10 mouse cellular contexts compared by ENCODE assay signal in the genomic region with DNA sequence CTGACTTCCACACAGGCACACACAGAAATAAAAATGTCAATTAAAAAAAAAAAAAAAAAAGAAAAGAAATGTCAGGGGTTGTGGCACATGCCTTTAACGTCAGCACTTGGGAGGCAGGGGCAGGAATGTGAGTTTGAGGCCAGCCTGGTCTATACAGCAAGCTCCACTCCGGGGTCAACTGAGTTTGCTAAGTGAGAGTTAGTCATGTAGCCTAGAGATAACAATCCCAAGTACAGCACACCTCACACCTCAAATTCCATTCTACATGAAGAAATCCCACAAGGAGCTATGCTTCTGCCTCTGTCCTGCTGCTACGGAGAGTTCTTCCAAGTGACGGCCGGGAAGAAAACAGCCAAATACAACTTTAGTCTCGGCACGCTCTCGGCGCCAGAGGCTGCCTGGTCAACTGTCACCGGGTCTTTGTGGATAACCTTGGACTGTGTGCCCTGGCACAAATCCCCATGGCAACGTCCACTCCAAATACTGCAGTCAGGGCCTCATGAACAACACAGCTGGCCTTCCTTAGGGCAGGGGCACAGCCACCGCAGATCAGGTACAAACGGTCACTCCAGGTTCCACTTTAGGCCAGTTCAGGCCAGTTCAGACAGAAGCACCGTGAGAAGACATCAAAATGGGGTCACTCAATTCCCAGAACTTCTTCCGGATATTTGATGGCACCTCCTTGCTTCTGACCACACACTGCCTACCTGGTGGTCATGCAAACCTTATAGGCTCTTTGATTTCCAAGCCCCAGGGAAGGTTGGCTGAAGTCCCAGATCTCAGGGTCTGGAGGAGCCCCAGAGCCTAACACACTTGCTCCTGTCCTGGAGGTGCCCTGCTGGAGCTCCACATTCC. TPM values are rescaled to one million over a fixed set of nuclear protein-coding genes. Genes with fewer than 3 reads are reported as not detected.
DNase-seq lines count a peak whose midpoint lies in the region; ATAC-seq and TF ChIP-seq lines count a peak whose summit lies in the region.
"Had no signal": no experiment of that assay in that cellular context is flagged by ENCODE, and none has a peak within 500 bp of the region (broad histone marks: within the 10 kb centered on the region; RNA-seq: fewer than 3 reads in every experiment).

No protein-coding gene starts in this region.

- H3K4me1 ChIP-seq in lung, postnatal 0 days (ENCODE audit: insufficient read depth, low read depth, low read length), result peaks cover 30% of the 10 kb centered on the region; the same call in 1 of the 2 replicates
- H3K4me1 ChIP-seq in forebrain, embryonic 14.5 days (ENCODE audit: control insufficient read depth, insufficient read depth, low read length), result peaks cover 55% of the 10 kb centered on the region

- H3K9ac ChIP-seq in lung, postnatal 0 days (replicated peaks; ENCODE audit: low read depth), result no peak overlapping the region
- no peak overlapping the region; the same call in 1 of the 2 replicates for H3K9ac ChIP-seq in forebrain, embryonic 14.5 days (ENCODE audit: low read length)
- H3K9ac ChIP-seq: embryonic facial prominence, embryonic 12.5 days had no signal

- H3K4me2 ChIP-seq in lung, postnatal 0 days (replicated peaks; ENCODE audit: low read depth, low read length), result no peak overlapping the region
- H3K4me2 ChIP-seq in forebrain, embryonic 14.5 days (ENCODE audit: low read length), result peak overlapping the region; percentile 4; the same call in 1 of the 2 replicates
- H3K4me2 ChIP-seq: embryonic facial prominence, embryonic 12.5 days had no signal

- TF ChIP-seq CTCF in lung, postnatal 0 days (IDR thresholded peaks at IDR 0.05), result no peak

- no peaks in the 10 kb centered on the region for H3K36me3 ChIP-seq in lung, postnatal 0 days (ENCODE audit: insufficient read depth, low read length)
- H3K36me3 ChIP-seq in forebrain, embryonic 14.5 days (ENCODE audit: control insufficient read depth, insufficient read depth, low read length), result peaks cover 23% of the 10 kb centered on the region

- peak; percentile 60 for DNase-seq in lung, postnatal 0 days (ENCODE audit: low spot score)
- no peak for DNase-seq in lung, postnatal 14 days
- no peak for DNase-seq in forebrain, embryonic 14.5 days (ENCODE audit: low spot score)
- peak; percentile 87 for DNase-seq in kidney, adult 11 months
- DNase-seq in natural killer cell, adult 2 months (ENCODE audit: low spot score in 2 of 2), result peak; percentile 1 to 3
- no peak for DNase-seq in urinary bladder, postnatal 25 days (ENCODE audit: low spot score)
- no peak for DNase-seq in embryo, embryonic 10.5 days (ENCODE audit: low spot score)
- DNase-seq in left cerebral cortex, adult 9 months (ENCODE audit: low spot score in 2 of 2), result no peak

- no peak overlapping the region for H3K4me3 ChIP-seq in lung, postnatal 0 days (ENCODE audit: low read depth, low read length)
- H3K4me3 ChIP-seq in forebrain, embryonic 14.5 days (ENCODE audit: low read depth, low read length), result no peak overlapping the region
- H3K4me3 ChIP-seq: embryonic facial prominence, embryonic 12.5 days; myocyte had no signal

- H3K27ac ChIP-seq in lung, postnatal 0 days (ENCODE audit: low read length), result peak overlapping the region; percentile 69
- H3K27ac ChIP-seq in forebrain, embryonic 14.5 days (ENCODE audit: low read depth, low read length), result peak overlapping the region; percentile 56
- H3K27ac ChIP-seq: embryonic facial prominence, embryonic 12.5 days had no signal

- no peaks in the 10 kb centered on the region for H3K27me3 ChIP-seq in lung, postnatal 0 days (replicated peaks; ENCODE audit: insufficient read depth, low read length)
- H3K27me3 ChIP-seq in forebrain, embryonic 14.5 days (replicated peaks; ENCODE audit: control insufficient read depth, insufficient read depth, low read length), result no peaks in the 10 kb centered on the region
- H3K27me3 ChIP-seq: embryonic facial prominence, embryonic 12.5 days had no signal

- peak; percentile 28; the same call in 1 of the 2 replicates for TF ChIP-seq EP300 in lung, postnatal 0 days (IDR thresholded peaks at IDR 0.05)

- ATAC-seq in lung, postnatal 0 days, result peak; percentile 70
- ATAC-seq in forebrain, embryonic 14.5 days, result no peak

- 72% methylated on average over 15 of the region's 15 CpGs for WGBS in lung, postnatal 0 days
- 87% methylated on average over 15 of the region's 15 CpGs for WGBS in forebrain, embryonic 14.5 days

- no peaks in the 10 kb centered on the region for H3K9me3 ChIP-seq in lung, postnatal 0 days (ENCODE audit: low read length)
- H3K9me3 ChIP-seq in forebrain, embryonic 14.5 days (replicated peaks; ENCODE audit: control insufficient read depth, low read length), result no peaks in the 10 kb centered on the region
- H3K9me3 ChIP-seq: embryonic facial prominence, embryonic 12.5 days had no signal

RNA-seq across cellular contexts. Expression of gene Vps37b, which starts 6.3 kb away (rescaled TPM):
- 28.5 and 31.0 TPM in 2 replicates for polyA plus RNA-seq in lung, postnatal 0 days (2015; fragmentation: Nextera tagmentation; extraction: Ambion mirVana)
- polyA plus RNA-seq in forebrain, embryonic 14.5 days (2014; fragmentation: Nextera tagmentation; extraction: Ambion mirVana), result 70.5 and 86.6 TPM in 2 replicates

RNA-seq across cellular contexts. Expression of gene Hip1r, which starts 52.4 kb away (rescaled TPM):
- 20.0 and 22.7 TPM in 2 replicates for polyA plus RNA-seq in lung, postnatal 0 days (2015; fragmentation: Nextera tagmentation; extraction: Ambion mirVana)
- 12.4 and 27.1 TPM in 2 replicates for polyA plus RNA-seq in forebrain, embryonic 14.5 days (2014; fragmentation: Nextera tagmentation; extraction: Ambion mirVana)

Comparison
In these comparisons a context has a peak if more than half of its experiments do, and no peak if none do; other contexts are left out.
1. DNase-seq: peak in lung, postnatal 0 days (single experiment), kidney, adult 11 months (single experiment) and natural killer cell, adult 2 months (2 of 2); none in lung, postnatal 14 days (single experiment), forebrain, embryonic 14.5 days (single experiment), urinary bladder, postnatal 25 days (single experiment), embryo, embryonic 10.5 days (single experiment) and left cerebral cortex, adult 9 months (0 of 2).